Mouse (Mus musculus) forebrain, embryonic 15.5 days (tissue): ENCODE measurements around the gene Mup3. TPM values are rescaled to one million over a fixed set of nuclear protein-coding genes. Genes with fewer than 3 reads are reported as not detected.
"Not testable (repeated sequence)": the region's sequence is repeated elsewhere in the genome, so short reads cannot be mapped to it uniquely, and the experiment has no call there.

ENCODE experiments used
- ATAC-seq: fragments of 200-750 bp; cut with Nextera tagmentation; replicated peaks from 2 replicates; pipeline ENCODE4 v1.8.0; 2017; ENCODE audit warnings: mild to moderate bottlenecking, moderate TSS enrichment, moderate library complexity
- H3K27ac ChIP-seq: fragments of 300-500 bp; sonication (generic); replicated peaks from 2 replicates; pipeline ENCODE4 v1.5.1; 2015; ENCODE audit warnings: mild to moderate bottlenecking, inconsistent platforms
- H3K27me3 ChIP-seq: fragments of 300-500 bp; sonication (generic); 2 replicates; pipeline ENCODE4 v1.6.1; 2015; ENCODE audit warnings: inconsistent platforms
- H3K36me3 ChIP-seq: fragments of 300-500 bp; sonication (generic); 2 replicates; pipeline ENCODE4 v1.6.1; 2015; ENCODE audit warnings: mild to moderate bottlenecking, inconsistent platforms
- H3K4me1 ChIP-seq: fragments of 300-500 bp; sonication (generic); 2 replicates; pipeline ENCODE4 v1.6.1; 2015; ENCODE audit warnings: inconsistent platforms
- H3K4me2 ChIP-seq: fragments of 300-500 bp; sonication (generic); replicated peaks from 2 replicates; pipeline ENCODE4 v1.6.1; 2015; ENCODE audit warnings: mild to moderate bottlenecking, inconsistent platforms
- H3K4me3 ChIP-seq: fragments of 300-500 bp; sonication (generic); 2 replicates; pipeline ENCODE4 v1.5.1; 2015; ENCODE audit warnings: mild to moderate bottlenecking, inconsistent platforms
- H3K9ac ChIP-seq: fragments of 300-500 bp; sonication (generic); replicated peaks from 2 replicates; pipeline ENCODE4 v1.6.1; 2015; ENCODE audit warnings: mild to moderate bottlenecking, inconsistent platforms
- H3K9me3 ChIP-seq: fragments of 300-500 bp; sonication (generic); 2 replicates; pipeline ENCODE4 v1.6.1; 2016; ENCODE audit warnings: inconsistent platforms
- WGBS: fragments of 180-500 bp; shearing (Covaris S2); methylation state at CpG from one replicate; pipeline ENCODE4 v1.1.7; 2015; ENCODE audit warnings: mixed read lengths; 5-methylcytosine and 5-hydroxymethylcytosine counted together
- polyA plus RNA-seq: library from polyadenylated mRNA; unstranded; fragments of >200 nt; fragmentation: Nextera tagmentation; extraction: Ambion mirVana; gene quantifications from 2 replicates; pipeline ENCODE4 v1.2.1, GENCODE M21; 2015

Gene Mup3
- not detected in 2 replicates for polyA plus RNA-seq

GRCm38 (mm10) chr4:62087241-62087640, at the start of gene Mup3:
TSS of gene Mup3 (minus strand) at chr4:62087342.
- WGBS: 89% methylated on average over 2 of the region's 2 CpGs

GRCm38 (mm10) chr4:62133706-62134105, 46.6 kb upstream of the Mup3 start:
- Histone ChIP-seq H3K9me3 (0 out of 2 replicates have a peak, but pooled peaks cover 10% of the 10 kb centered on the region), H3K9ac (no peak overlapping the region), H3K4me3 (no peak overlapping the region), H3K36me3 (no peaks in the 10 kb centered on the region), H3K4me2 (no peak overlapping the region), H3K27ac (no peak overlapping the region), H3K4me1 (no peaks in the 10 kb centered on the region), H3K27me3 (no peaks in the 10 kb centered on the region)
- 72% methylated on average over 7 of the region's 7 CpGs for WGBS
- no peak for ATAC-seq

More at GRCm38 (mm10) chr4:62087241-62087640, at the start of gene Mup3:
- no peaks in the 10 kb centered on the region for H3K9me3 ChIP-seq
- no peak within 1 kb of the TSS for H3K27ac ChIP-seq
- no peak for ATAC-seq
- H3K27me3 ChIP-seq: no peaks in the 10 kb centered on the region
- no peaks in the 10 kb centered on the region for H3K36me3 ChIP-seq
- H3K4me2 ChIP-seq: no peak within 1 kb of the TSS
- no peak within 1 kb of the TSS for H3K4me3 ChIP-seq
- H3K9ac ChIP-seq: no peak within 1 kb of the TSS
- no peaks in the 10 kb centered on the region for H3K4me1 ChIP-seq

GRCm38 (mm10) chr4:62103366-62103765, 16.2 kb upstream of the Mup3 start:
- H3K4me1 ChIP-seq, H3K4me2 ChIP-seq, H3K4me3 ChIP-seq, H3K27ac ChIP-seq, H3K9me3 ChIP-seq, H3K36me3 ChIP-seq, H3K9ac ChIP-seq, H3K27me3 ChIP-seq, ATAC-seq: not testable (repeated sequence)
- 68% methylated on average over 2 of the region's 2 CpGs for WGBS

GRCm38 (mm10) chr4:62087953-62088352, 811 bp upstream of the Mup3 start:
- ATAC-seq: no peak
- H3K27ac ChIP-seq: no peak overlapping the region
- no peaks in the 10 kb centered on the region for H3K27me3 ChIP-seq
- no peaks in the 10 kb centered on the region for H3K9me3 ChIP-seq
- no peak overlapping the region for H3K4me3 ChIP-seq
- no peak overlapping the region for H3K9ac ChIP-seq
- H3K4me1 ChIP-seq: no peaks in the 10 kb centered on the region
- WGBS: 86% methylated on average over 2 of the region's 2 CpGs
- H3K4me2 ChIP-seq: no peak overlapping the region
- no peaks in the 10 kb centered on the region for H3K36me3 ChIP-seq

GRCm38 (mm10) chr4:62082755-62083154, 4.4 kb downstream of the Mup3 start:
- no peaks in the 10 kb centered on the region for H3K36me3 ChIP-seq
- no peak overlapping the region for H3K27ac ChIP-seq
- no peaks in the 10 kb centered on the region for H3K27me3 ChIP-seq
- no peaks in the 10 kb centered on the region for H3K4me1 ChIP-seq
- H3K9ac ChIP-seq: no peak overlapping the region
- no peak overlapping the region for H3K4me2 ChIP-seq
- no peaks in the 10 kb centered on the region for H3K9me3 ChIP-seq
- H3K4me3 ChIP-seq: no peak overlapping the region
- ATAC-seq: no peak

- no peak overlapping the region for H3K4me2 ChIP-seq
- no peaks in the 10 kb centered on the region for H3K4me1 ChIP-seq
- no peaks in the 10 kb centered on the region for H3K27me3 ChIP-seq
- no peak overlapping the region for H3K9ac ChIP-seq
- no peak for ATAC-seq
- H3K27ac ChIP-seq: no peak overlapping the region
- no peaks in the 10 kb centered on the region for H3K36me3 ChIP-seq
- no peak overlapping the region for H3K4me3 ChIP-seq
- WGBS: 75% methylated on average over 3 of the region's 3 CpGs
- H3K9me3 ChIP-seq: no peaks in the 10 kb centered on the region
Observed at GRCm38 (mm10) chr4:62075126-62075525, 12.0 kb downstream of the Mup3 start.

GRCm38 (mm10) chr4:62054780-62055179, 32.4 kb downstream of the Mup3 start:
- H3K36me3 ChIP-seq, H3K4me2 ChIP-seq, H3K9me3 ChIP-seq, H3K4me1 ChIP-seq, H3K9ac ChIP-seq, ATAC-seq, H3K27ac ChIP-seq, H3K4me3 ChIP-seq, H3K27me3 ChIP-seq: not testable (repeated sequence)
- WGBS: 92% methylated on average over 2 of the region's 2 CpGs

GRCm38 (mm10) chr4:62054058-62054457, 33.1 kb downstream of the Mup3 start, which contains the start of gene Mup20:
TSS of gene Mup20 (minus strand) at chr4:62054158.
- H3K36me3 ChIP-seq, H3K27me3 ChIP-seq, H3K4me3 ChIP-seq, H3K4me1 ChIP-seq, H3K9me3 ChIP-seq, ATAC-seq, H3K9ac ChIP-seq, H3K27ac ChIP-seq, H3K4me2 ChIP-seq: not testable (repeated sequence)
- 77% methylated on average over 3 of the region's 3 CpGs for WGBS

Other genes starting within 250 kb of the Mup3 start
- gene Mup20, start 33.2 kb downstream of the Mup3 start, polyA plus RNA-seq: not detected in 2 replicates
- gene Mup21, start 63.5 kb upstream of the Mup3 start, polyA plus RNA-seq: not detected in 2 replicates
- gene Zfp37, start 143.7 kb upstream of the Mup3 start, polyA plus RNA-seq: 20.4 TPM in 2 replicates
- 11.1 and 11.8 TPM in 2 replicates for gene Slc31a2, start 175.2 kb upstream of the Mup3 start, polyA plus RNA-seq